Mouse (Mus musculus) lung, adult 2 months (tissue): ENCODE data around the gene Tagap. TPM values are rescaled to one million over a fixed set of nuclear protein-coding genes. Genes with fewer than 3 reads are reported as not detected.

Experiments
- DNase-seq: peaks from one replicate; pipeline ENCODE4 v3.0.0; 2022
- H3K4me1 ChIP-seq: fragments of 200-500 bp; 2 replicates; pipeline ENCODE4 v1.6.1; 2011; ENCODE audit warnings: low read length; ENCODE audit not compliant: control insufficient read depth, insufficient read depth
- H3K4me3 ChIP-seq: fragments of 200-500 bp; replicated peaks from 2 replicates; pipeline ENCODE3; 2011; ENCODE audit warnings: low read depth, mild to moderate bottlenecking, control low read depth, low read length; ENCODE audit errors: extremely low read depth
- CTCF ChIP-seq: fragments of 200-500 bp; IDR thresholded peaks from 2 replicates; pipeline ENCODE4 v1.5.1; 2011; ENCODE audit warnings: mild to moderate bottlenecking, low read length, control low read depth; ENCODE audit not compliant: insufficient read depth
- POLR2A ChIP-seq: fragments of 200-500 bp; IDR thresholded peaks from 2 replicates; pipeline ENCODE4 v1.6.1; 2011; ENCODE audit warnings: low read depth, mild to moderate bottlenecking, control low read depth, low read length, borderline replicate concordance; ENCODE audit errors: extremely low read depth
- WGBS: fragments of 180-500 bp; shearing (Covaris S2); methylation state at CpG from one replicate; pipeline ENCODE4 v1.1.7; 2018; 5-methylcytosine and 5-hydroxymethylcytosine counted together
- polyA plus RNA-seq: library from polyadenylated mRNA; depleted of rRNA; stranded (reverse); fragments of >200 nt; gene quantifications from 2 replicates; pipeline ENCODE4 v1.2.3, GENCODE M21; 2012

Tagap gene
- polyA plus RNA-seq, 1 experiment: 3.5 TPM

- TF ChIP-seq POLR2A: no peak
- no peak for TF ChIP-seq CTCF
- 28% methylated on average over 4 of the region's 4 CpGs for WGBS
- H3K4me1 ChIP-seq: no peaks in the 10 kb centered on the region
- DNase-seq: no peak
- no peak overlapping the region for H3K4me3 ChIP-seq
Observed at GRCm38 (mm10) chr17:7905936-7906685, 19.7 kb upstream of the Tagap start.

- 47% methylated on average over 2 of the region's 2 CpGs for WGBS
- no peak for DNase-seq
- TF ChIP-seq CTCF (no peak), POLR2A (no peak)
- H3K4me3 ChIP-seq: no peak overlapping the region
- no peaks in the 10 kb centered on the region for H3K4me1 ChIP-seq
Observed at GRCm38 (mm10) chr17:7914596-7915227, 11.1 kb upstream of the Tagap start.

GRCm38 (mm10) chr17:7915791-7916190 lies 10.0 kb upstream of the Tagap start:
- no peak for DNase-seq
- no peaks in the 10 kb centered on the region for H3K4me1 ChIP-seq
- TF ChIP-seq CTCF (no peak), POLR2A (no peak)
- no peak overlapping the region for H3K4me3 ChIP-seq
- 70% methylated on average over 9 of the region's 9 CpGs for WGBS

GRCm38 (mm10) chr17:7916782-7917574 lies 8.8 kb upstream of the Tagap start:
- WGBS: 51% methylated on average over 12 of the region's 12 CpGs
- H3K4me1 ChIP-seq: no peaks in the 10 kb centered on the region
- no peak for TF ChIP-seq CTCF
- no peak for TF ChIP-seq POLR2A

GRCm38 (mm10) chr17:7918355-7918754 lies 7.4 kb upstream of the Tagap start:
- no peaks in the 10 kb centered on the region for H3K4me1 ChIP-seq
- no peak for TF ChIP-seq POLR2A
- TF ChIP-seq CTCF: no peak
- 82% methylated on average over 2 of the region's 2 CpGs for WGBS
- no peak for DNase-seq
- no peak overlapping the region for H3K4me3 ChIP-seq

More at GRCm38 (mm10) chr17:7916782-7917574, 8.8 kb upstream of the Tagap start:
- H3K4me3 ChIP-seq: no peak overlapping the region
- DNase-seq: no peak

GRCm38 (mm10) chr17:7919209-7919608 lies 6.6 kb upstream of the Tagap start:
- Histone ChIP-seq H3K4me1 (no peaks in the 10 kb centered on the region), H3K4me3 (no peak overlapping the region)
- no peak for TF ChIP-seq CTCF
- no peak for TF ChIP-seq POLR2A
- 63% methylated on average over 2 of the region's 2 CpGs for WGBS
- DNase-seq: no peak

- TF ChIP-seq POLR2A (no peak), CTCF (no peak)
- Histone ChIP-seq H3K4me1 (no peaks in the 10 kb centered on the region), H3K4me3 (no peak overlapping the region)
- DNase-seq: no peak
- 61% methylated on average over 5 of the region's 5 CpGs for WGBS
Observed at GRCm38 (mm10) chr17:7922564-7922963, 3.2 kb upstream of the Tagap start.

GRCm38 (mm10) chr17:7924185-7924725 lies 1.5 kb upstream of the Tagap start:
- TF ChIP-seq CTCF (no peak), POLR2A (no peak)
- H3K4me1 ChIP-seq: no peaks in the 10 kb centered on the region
- H3K4me3 ChIP-seq: no peak overlapping the region
- DNase-seq: no peak
- 73% methylated on average over 13 of the region's 13 CpGs for WGBS
